Mouse (Mus musculus): ENCODE results near the gene Stk17b. TPM values are rescaled to one million over a fixed set of nuclear protein-coding genes. Genes with fewer than 3 reads are reported as not detected.
A peak's percentile ranks its signal among the peaks of the same experiment; 100 is the strongest.
"Not testable (repeated sequence)": the region's sequence is repeated elsewhere in the genome, so short reads cannot be mapped to it uniquely, and the experiment has no call there.

Gene Stk17b
- polyA plus RNA-seq, 1 experiment from 2014 or later = 11.7 TPM

- Histone ChIP-seq H3K36me3 (ENCODE audit: control insufficient read depth, insufficient read depth, low read length) (no peaks in the 10 kb centered on the region), H3K4me1 (replicated peaks; ENCODE audit: control insufficient read depth, insufficient read depth, low read length) (no peaks in the 10 kb centered on the region), H3K4me3 (ENCODE audit: low read depth, low read length) (no peak overlapping the region), H3K9me3 (ENCODE audit: control insufficient read depth, low read length) (no peaks in the 10 kb centered on the region), H3K4me2 (ENCODE audit: low read depth, low read length, severe bottlenecking) (no peak overlapping the region), H3K9ac (ENCODE audit: low read length) (no peak overlapping the region), H3K27ac (ENCODE audit: low read depth, low read length) (no peak overlapping the region), H3K27me3 (ENCODE audit: control insufficient read depth, insufficient read depth, low read length) (no peaks in the 10 kb centered on the region)
- DNase-seq (ENCODE audit: low spot score) (no peak), ATAC-seq (replicated peaks; ENCODE audit: low FRiP score) (no peak)
- WGBS = 90% methylated on average over 9 of the region's 9 CpGs
These were observed 74.0 kb downstream of the Stk17b start for GRCm38 (mm10) chr1:53711069-53711468.

DNA sequence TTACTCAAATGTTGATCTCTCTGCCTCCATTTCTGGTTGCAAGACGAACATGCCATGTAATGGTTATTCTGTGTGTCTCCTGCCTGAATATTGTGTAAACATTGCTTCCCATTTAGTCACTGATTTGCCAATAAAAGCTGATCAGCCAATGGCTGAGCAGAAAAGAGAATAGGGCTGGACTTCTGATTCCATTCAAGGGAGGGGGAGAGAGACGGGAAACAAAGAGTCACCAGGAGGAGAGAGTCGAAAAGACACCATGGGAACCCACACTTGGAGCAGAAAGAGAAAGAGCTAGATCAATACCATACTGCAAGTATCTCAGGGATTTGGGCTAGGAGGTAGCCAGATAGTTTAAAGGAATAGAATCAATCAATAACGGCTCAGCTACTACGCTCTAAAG lies 75.4 kb downstream of the Stk17b start:
- H3K9ac ChIP-seq (ENCODE audit: low read length); H3K36me3 ChIP-seq (ENCODE audit: control insufficient read depth, insufficient read depth, low read length); ATAC-seq (replicated peaks; ENCODE audit: low FRiP score); H3K27me3 ChIP-seq (ENCODE audit: control insufficient read depth, insufficient read depth, low read length); H3K4me2 ChIP-seq (ENCODE audit: low read depth, low read length, severe bottlenecking); DNase-seq (ENCODE audit: low spot score); H3K4me3 ChIP-seq (ENCODE audit: low read depth, low read length); H3K4me1 ChIP-seq (replicated peaks; ENCODE audit: control insufficient read depth, insufficient read depth, low read length); H3K27ac ChIP-seq (ENCODE audit: low read depth, low read length); H3K9me3 ChIP-seq (ENCODE audit: control insufficient read depth, low read length): not testable (repeated sequence)
- WGBS = 78% methylated on average over 5 of the region's 5 CpGs

DNA sequence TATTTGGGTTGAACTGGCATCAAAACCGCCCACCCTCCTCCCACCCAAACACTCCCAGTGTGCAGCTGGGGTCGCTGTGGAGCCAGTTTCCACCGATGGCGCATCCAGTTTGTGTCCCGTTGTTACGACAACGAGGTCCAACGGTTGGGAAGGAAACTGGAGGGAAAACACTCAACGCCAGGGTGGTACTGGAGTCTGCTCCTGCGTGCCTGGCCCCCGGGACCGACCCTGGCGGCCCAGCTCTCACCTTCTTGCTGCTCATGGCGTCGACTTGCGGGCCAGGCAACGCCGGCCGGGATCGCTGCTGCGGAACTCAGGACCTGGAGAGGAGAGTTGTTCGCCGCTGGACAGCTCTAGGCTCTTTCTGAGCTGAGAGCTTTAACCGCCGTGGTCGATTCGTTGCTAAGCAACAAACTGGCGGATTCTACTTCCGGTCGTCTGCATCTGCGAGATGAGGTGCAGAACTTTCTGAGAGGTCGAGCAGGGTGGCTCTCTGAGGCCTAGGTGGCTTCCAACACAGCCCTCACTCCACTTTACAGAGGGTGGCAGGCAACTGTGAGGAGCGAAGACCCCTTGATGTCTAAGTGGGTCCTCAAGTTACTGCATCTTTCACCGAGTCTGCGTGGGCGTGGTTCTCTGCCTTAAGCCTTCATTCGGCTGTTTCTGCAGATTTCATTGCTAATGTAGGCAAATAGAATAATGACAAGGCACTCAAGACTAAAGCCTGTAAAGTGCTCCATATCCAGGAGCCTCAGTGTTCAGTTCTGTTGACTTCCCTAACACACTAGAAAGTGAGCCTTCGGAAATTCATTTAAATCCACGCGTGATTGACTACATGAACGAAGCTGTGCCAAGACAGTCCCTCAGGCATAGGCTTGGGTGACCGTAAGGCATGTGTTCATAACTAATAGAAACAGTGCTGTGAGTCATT lies 78.3 kb downstream of the Stk17b start, which contains the start of gene Dnah7a:
Dnah7a (minus strand) TSS at position 354 of the 931 bp plus-strand sequence.
- H3K9ac ChIP-seq (ENCODE audit: low read length) = peak within 1 kb of the TSS; percentile 69
- H3K36me3 ChIP-seq (ENCODE audit: control insufficient read depth, insufficient read depth, low read length) = no peaks in the 10 kb centered on the region
- H3K9me3 ChIP-seq (ENCODE audit: control insufficient read depth, low read length) = no peaks in the 10 kb centered on the region
- WGBS = 14% methylated on average over 42 of the region's 42 CpGs
- no peaks in the 10 kb centered on the region for H3K4me1 ChIP-seq (replicated peaks; ENCODE audit: control insufficient read depth, insufficient read depth, low read length)
- peak within 1 kb of the TSS; percentile 44 for H3K4me3 ChIP-seq (ENCODE audit: low read depth, low read length)
- no peak within 1 kb of the TSS for H3K27ac ChIP-seq (ENCODE audit: low read depth, low read length)
- no peaks in the 10 kb centered on the region for H3K27me3 ChIP-seq (ENCODE audit: control insufficient read depth, insufficient read depth, low read length)
- DNase-seq (ENCODE audit: low spot score) (peak; percentile 80), ATAC-seq (replicated peaks; ENCODE audit: low FRiP score) (peak; percentile 88)
- H3K4me2 ChIP-seq (ENCODE audit: low read depth, low read length, severe bottlenecking) = peak within 1 kb of the TSS; percentile 83

Other genes with a start within 250 kb of the Stk17b start
- 7.6 and 8.7 TPM in 2 replicates for gene Dnah7a, start 78.4 kb downstream of the Stk17b start, polyA plus RNA-seq (2014; fragmentation: Nextera tagmentation; extraction: Ambion mirVana)

Data from forebrain, embryonic 11.5 days (tissue).